Mouse (Mus musculus): ENCODE data around the gene Dctd.

GRCm38 (mm10) chr8:48082343-48082742 lies 16.5 kb upstream of the Dctd start:
- TF ChIP-seq TAL1 (IDR thresholded peaks at IDR 0.05; ENCODE audit: low read length) (no peak), GATA1 (IDR thresholded peaks at IDR 0.05; ENCODE audit: low read length) (no peak)
